Mouse (Mus musculus) Muller cell, postnatal 12 days (primary cell): ENCODE results near the gene Adgrl2.

Experiments used
- DNase-seq: peaks from one replicate; pipeline ENCODE4 v3.0.0-alpha.2; 2015; ENCODE audit errors: inconsistent ontology term

Gene Adgrl2

GRCm38 (mm10) chr3:148823551-148823950 is 166.8 kb downstream of the Adgrl2 start:
- no peak for DNase-seq

GRCm38 (mm10) chr3:148821632-148822031 is 168.7 kb downstream of the Adgrl2 start:
- DNase-seq = no peak

GRCm38 (mm10) chr3:148819323-148820046 is 170.9 kb downstream of the Adgrl2 start:
- no peak for DNase-seq

- no peak for DNase-seq
These were observed 171.8 kb downstream of the Adgrl2 start for GRCm38 (mm10) chr3:148818414-148819105.

GRCm38 (mm10) chr3:148817491-148817890 is 172.9 kb downstream of the Adgrl2 start:
- DNase-seq = no peak

- no peak for DNase-seq
These were observed 177.2 kb downstream of the Adgrl2 start for GRCm38 (mm10) chr3:148813121-148813520.

GRCm38 (mm10) chr3:148812059-148812458 is 178.3 kb downstream of the Adgrl2 start:
- DNase-seq = peak; percentile 90

GRCm38 (mm10) chr3:148806977-148807376 is 183.4 kb downstream of the Adgrl2 start:
- DNase-seq = no peak

GRCm38 (mm10) chr3:148793286-148793913 is 197.0 kb downstream of the Adgrl2 start:
- no peak for DNase-seq

- DNase-seq = no peak
These were observed 220.0 kb downstream of the Adgrl2 start for GRCm38 (mm10) chr3:148770310-148770709.
